Mouse (Mus musculus) retina, postnatal 7 days (tissue): Measurements from ENCODE around the gene Fam78b.

Source experiments
- DNase-seq: peaks from one replicate; pipeline ENCODE4 v3.0.0-alpha.2; 2012; ENCODE audit warnings: low read depth, low spot score

Gene Fam78b

DNA sequence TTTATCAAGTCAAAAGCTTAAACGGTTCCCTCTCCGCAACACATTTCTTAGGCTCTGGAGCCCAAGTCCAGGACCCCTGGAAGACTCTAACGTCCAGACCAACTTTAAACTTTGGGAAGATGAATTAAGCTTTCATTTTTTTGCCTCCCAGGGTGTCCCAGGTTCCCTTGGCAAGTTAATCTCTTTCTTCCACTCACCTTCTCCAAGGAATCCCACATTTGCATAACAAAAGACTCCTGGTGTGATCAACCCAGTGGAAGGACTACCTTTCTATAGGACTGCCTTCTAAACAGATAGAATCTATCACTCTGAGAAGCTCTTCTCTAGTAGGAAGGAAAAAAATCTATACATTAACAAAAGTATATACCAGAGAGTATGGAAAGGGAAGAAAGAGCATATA, 92.3 kb downstream of the Fam78b start:
- DNase-seq: no peak

- no peak for DNase-seq
Observed at GRCm38 (mm10) chr1:167094589-167095148, 93.5 kb downstream of the Fam78b start.

- DNase-seq: no peak
Observed at GRCm38 (mm10) chr1:167098741-167099140, 97.5 kb downstream of the Fam78b start.

DNA sequence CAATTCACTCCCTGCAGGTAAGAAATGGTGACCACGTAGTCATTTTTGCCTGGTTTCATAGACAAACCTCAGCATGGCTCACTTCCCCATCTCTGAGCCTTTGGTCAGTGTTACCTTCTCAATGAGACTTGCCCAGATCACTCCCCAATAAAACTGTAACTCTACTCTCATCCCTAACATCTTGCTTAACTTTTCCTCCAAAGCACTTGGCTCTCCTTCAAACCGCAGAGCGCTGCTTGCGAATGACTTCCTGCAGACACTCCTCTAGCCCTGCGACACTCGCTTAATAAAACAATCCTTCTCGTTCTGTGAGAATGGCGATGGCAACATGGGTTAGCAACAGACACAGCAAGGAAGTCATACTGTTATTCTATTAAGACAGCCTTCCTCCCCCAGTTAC, 100.8 kb downstream of the Fam78b start:
- DNase-seq: no peak

GRCm38 (mm10) chr1:167102566-167102965, 101.3 kb downstream of the Fam78b start:
- DNase-seq: no peak

DNA sequence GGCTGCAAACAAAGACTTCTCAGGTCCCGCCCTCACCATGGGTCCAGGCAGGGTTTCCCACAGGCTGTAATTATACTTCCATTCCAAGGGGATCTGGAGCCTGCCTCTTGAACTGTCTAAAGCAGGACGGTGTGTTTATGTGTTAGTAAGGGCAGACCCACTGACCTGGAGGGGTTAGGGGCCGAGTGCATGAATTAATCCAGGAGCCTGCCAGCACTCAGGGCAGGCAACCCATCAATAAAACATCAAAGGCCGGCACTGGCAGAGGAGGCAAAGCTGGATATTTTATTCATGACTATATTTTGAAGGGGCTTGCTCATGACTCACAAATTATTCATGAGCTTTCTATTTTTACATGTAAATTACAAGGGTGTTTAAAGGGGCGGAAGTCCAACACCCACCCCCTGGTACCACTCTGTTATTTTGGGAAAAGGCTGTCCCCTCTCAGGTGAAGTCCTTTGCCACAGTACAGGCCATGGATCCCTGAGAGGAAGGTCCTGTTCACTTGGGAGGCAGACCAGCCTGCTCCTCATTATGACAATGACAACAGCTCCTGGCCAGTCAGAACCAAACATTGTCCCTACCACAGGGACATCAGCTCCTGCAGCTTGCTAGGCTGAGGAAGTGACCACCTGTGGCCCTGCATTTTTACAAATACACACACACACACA, 103.9 kb downstream of the Fam78b start:
- no peak for DNase-seq

DNA sequence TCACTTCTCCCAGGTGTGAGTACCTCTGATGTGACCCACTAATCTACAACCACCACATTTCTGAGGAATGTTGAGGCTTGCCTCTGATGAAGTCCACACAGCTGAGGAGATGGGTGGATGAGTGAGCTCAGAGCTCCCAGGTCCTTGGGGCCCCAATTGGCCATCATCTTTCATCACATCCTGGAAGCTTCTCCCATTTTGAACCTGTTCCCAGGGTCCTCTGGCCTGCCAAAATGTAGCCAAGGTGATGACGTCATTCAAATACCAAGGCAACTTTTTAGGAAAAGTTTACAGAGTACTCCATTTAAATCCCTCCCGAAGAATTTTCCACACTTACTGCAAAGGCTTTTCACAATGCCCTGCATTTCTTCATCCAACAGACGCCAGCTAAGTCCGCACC, 104.7 kb downstream of the Fam78b start:
- DNase-seq: no peak

DNA sequence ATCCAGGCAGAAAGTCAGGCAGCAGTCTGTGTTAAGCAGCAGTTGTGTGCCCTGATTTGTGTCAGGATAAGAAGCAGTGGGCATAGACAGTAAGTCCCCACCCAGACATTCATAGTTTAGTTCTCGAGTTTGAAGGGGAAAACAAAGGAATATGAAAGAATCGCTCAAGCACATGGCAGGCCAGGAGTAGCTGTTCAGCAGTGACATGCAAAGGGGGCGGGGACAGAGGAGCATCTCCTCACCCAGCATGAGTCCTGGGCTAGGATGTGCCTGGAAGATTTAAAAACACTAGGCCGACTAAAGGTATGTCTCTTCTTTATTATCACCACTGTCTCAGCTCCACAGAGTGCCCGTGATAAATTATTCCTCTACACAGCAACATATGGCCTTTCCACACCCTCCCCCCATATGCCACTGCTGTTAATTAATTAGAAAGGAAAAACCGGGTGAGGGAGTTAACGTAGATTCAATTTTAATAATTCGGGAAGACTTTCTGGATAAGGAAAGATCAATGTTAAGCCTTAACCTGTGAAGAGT, 107.8 kb downstream of the Fam78b start:
- DNase-seq: no peak

- no peak for DNase-seq
Observed at GRCm38 (mm10) chr1:167114363-167115050, 113.3 kb downstream of the Fam78b start.

DNA sequence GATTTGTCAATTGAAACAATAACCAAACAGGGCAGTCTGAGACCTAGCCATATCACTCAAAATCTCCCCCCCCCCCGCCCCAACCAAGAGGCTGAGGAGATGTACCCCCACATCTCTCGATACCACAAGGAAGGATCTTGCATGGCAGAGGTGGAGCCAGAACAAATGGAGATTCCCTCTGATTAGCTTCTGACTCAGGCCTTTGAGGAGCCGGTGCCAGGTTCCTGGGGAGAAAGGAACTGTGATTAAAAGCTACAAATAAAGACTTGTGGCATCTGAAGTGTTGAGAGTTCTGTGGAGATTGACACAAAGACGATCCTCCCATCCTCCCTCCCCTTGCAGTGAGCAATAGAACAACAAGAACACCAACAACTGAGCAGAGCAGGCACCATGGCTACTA, 113.9 kb downstream of the Fam78b start:
- no peak for DNase-seq

DNA sequence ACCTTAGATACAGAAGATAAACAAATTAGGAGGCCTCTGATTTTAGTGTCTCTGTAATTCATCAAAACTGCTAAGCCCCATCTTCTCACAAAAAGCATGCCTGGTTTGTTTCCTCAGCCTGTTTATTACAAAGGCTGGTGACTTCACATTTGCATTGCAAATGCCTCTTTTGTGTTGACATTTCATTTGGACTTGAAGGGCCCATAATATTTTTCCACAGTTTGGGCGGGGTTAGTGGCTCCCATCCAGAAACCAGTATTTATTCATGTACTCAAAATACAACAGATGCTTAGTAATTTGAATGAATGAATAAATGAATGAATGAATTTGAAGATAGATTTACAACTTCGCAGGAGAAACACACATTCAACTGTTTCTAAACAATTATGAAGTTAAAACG, 115.5 kb downstream of the Fam78b start:
- DNase-seq: no peak

GRCm38 (mm10) chr1:167118971-167119370, 117.8 kb downstream of the Fam78b start:
- no peak for DNase-seq

- DNase-seq: no peak
Observed at GRCm38 (mm10) chr1:167119439-167119838, 118.2 kb downstream of the Fam78b start.

- DNase-seq: no peak
Observed at GRCm38 (mm10) chr1:167122436-167122835, 121.2 kb downstream of the Fam78b start.

GRCm38 (mm10) chr1:167123551-167123950, 122.3 kb downstream of the Fam78b start:
- DNase-seq: no peak

DNA sequence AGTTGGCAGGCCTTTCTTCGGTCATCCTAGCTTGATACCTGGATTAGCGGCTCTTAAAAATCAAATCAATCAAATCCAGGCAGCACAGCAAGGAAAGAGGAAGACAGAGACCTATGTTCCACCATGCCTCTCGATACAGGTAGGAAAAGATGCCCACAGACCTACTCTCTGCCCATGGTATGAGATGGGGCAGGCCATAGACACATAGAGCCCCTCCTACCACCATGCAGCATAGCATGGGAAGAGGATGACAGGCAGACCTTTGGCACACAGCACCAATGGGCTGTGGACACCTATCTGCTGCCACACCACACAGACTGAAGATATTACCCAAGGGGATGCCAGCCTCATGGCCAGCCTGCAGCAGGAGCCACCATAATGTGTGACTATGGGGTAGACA, 124.7 kb downstream of the Fam78b start:
- DNase-seq: no peak

DNA sequence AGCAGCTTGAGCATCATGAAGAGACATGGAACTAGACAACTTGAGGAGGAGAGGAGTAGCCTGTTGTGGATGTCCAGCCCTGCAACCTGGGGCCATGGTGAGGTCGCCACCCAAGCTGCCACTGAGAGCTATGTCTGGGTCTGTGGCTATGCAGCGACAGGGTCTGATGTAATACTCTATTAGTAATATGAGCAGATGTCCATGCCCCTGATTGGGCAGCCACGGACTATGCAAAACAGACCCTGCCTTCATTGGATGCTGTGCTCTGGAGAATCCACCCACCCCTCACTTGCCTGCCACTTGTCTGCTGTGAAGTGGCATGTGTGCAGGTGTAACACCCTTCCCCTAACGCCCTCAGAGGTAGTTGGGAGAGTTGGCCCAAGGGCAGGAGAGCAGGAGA, 125.1 kb downstream of the Fam78b start:
- no peak for DNase-seq

DNA sequence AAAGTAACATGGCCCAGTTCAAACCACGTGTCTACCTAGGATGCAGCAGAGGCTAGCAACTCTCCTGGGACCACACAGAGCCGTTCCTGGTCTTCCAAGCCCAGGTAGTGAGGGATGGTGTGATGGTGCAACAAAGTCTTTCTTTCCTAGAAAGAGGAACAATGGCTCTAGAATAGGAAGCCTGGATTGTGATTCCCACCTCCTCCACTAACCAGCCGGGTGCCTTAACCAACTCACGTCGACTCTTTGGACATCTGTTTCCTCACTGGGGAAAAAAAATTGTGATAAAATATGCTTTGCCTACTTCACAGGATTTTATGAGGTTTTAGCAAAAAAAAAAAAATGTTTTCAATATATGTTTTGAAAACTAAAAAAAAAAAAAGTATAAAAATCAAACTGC, 134.5 kb downstream of the Fam78b start:
- no peak for DNase-seq
